8 mouse cellular contexts compared by ENCODE assay signal in genomic region chr12:99220333-99220732, GRCm38 (mm10).
DNase-seq lines count a peak whose midpoint lies in the region; ATAC-seq and TF ChIP-seq lines count a peak whose summit lies in the region.
"Had no signal": no experiment of that assay in that cellular context is flagged by ENCODE, and none has a peak within 500 bp of the region (broad histone marks: within the 10 kb centered on the region; RNA-seq: fewer than 3 reads in every experiment).

No protein-coding gene starts in this region.

- no peaks in the 10 kb centered on the region for H3K9me3 ChIP-seq in hindbrain, embryonic 14.5 days (ENCODE audit: control insufficient read depth, low read length)
- no peaks in the 10 kb centered on the region for H3K9me3 ChIP-seq in midbrain, embryonic 14.5 days (ENCODE audit: control insufficient read depth, low read length)
- H3K9me3 ChIP-seq: liver, embryonic 13.5 days had no signal

- peak; percentile 93 for DNase-seq in Muller cell, postnatal 12 days (ENCODE audit: inconsistent ontology term)
- DNase-seq in brain, embryonic 14.5 days (ENCODE audit: low read depth): peak; percentile 97
- DNase-seq in hindbrain, embryonic 14.5 days (ENCODE audit: low spot score): peak; percentile 84
- DNase-seq in midbrain, embryonic 14.5 days: peak; percentile 94
- no peak for DNase-seq in ovary, postnatal 10 days (ENCODE audit: low spot score)
- no peak for DNase-seq in adrenal gland, adult 8-10 months
- DNase-seq: liver, embryonic 13.5 days had no signal

- H3K9ac ChIP-seq in hindbrain, embryonic 14.5 days: no peak overlapping the region; the same call in 1 of the 2 replicates
- H3K9ac ChIP-seq in midbrain, embryonic 14.5 days (replicated peaks; ENCODE audit: low read length): no peak overlapping the region
- H3K9ac ChIP-seq: liver, embryonic 13.5 days had no signal

- peak; percentile 62 for ATAC-seq in hindbrain, embryonic 14.5 days (ENCODE audit: low FRiP score)
- ATAC-seq in midbrain, embryonic 14.5 days (ENCODE audit: low FRiP score, low TSS enrichment): peak; percentile 82
- ATAC-seq in frontal cortex, adult (ENCODE audit: low TSS enrichment): no peak

- no peak overlapping the region for H3K4me3 ChIP-seq in hindbrain, embryonic 14.5 days (replicated peaks; ENCODE audit: low read length)
- no peak overlapping the region for H3K4me3 ChIP-seq in midbrain, embryonic 14.5 days (replicated peaks; ENCODE audit: low read depth, low read length)
- H3K4me3 ChIP-seq: liver, embryonic 13.5 days had no signal

- TF ChIP-seq POLR2A in brain, embryonic 14.5 days (IDR thresholded peaks at IDR 0.05; ENCODE audit: borderline replicate concordance, extremely low read depth, insufficient read depth, insufficient read length, poor library complexity, severe bottlenecking): no peak

- peaks cover 54% of the 10 kb centered on the region for H3K4me1 ChIP-seq in hindbrain, embryonic 14.5 days (replicated peaks; ENCODE audit: control insufficient read depth, insufficient read depth, low read length)
- H3K4me1 ChIP-seq in midbrain, embryonic 14.5 days (ENCODE audit: control insufficient read depth, insufficient read depth, low read length): peaks cover 77% of the 10 kb centered on the region

- no peaks in the 10 kb centered on the region for H3K27me3 ChIP-seq in hindbrain, embryonic 14.5 days (ENCODE audit: control insufficient read depth, insufficient read depth, low read length)
- no peaks in the 10 kb centered on the region for H3K27me3 ChIP-seq in midbrain, embryonic 14.5 days (ENCODE audit: control insufficient read depth, insufficient read depth, low read length)
- H3K27me3 ChIP-seq: liver, embryonic 13.5 days had no signal

- TF ChIP-seq CTCF in brain, embryonic 14.5 days (IDR thresholded peaks at IDR 0.05; ENCODE audit: borderline replicate concordance, extremely low read depth, insufficient read depth, insufficient read length): no peak

- H3K27ac ChIP-seq in hindbrain, embryonic 14.5 days: peak overlapping the region; percentile 56
- peak overlapping the region; percentile 39 for H3K27ac ChIP-seq in midbrain, embryonic 14.5 days (replicated peaks; ENCODE audit: low read depth, low read length)
- H3K27ac ChIP-seq: liver, embryonic 13.5 days had no signal

- H3K36me3 ChIP-seq in hindbrain, embryonic 14.5 days (replicated peaks; ENCODE audit: control insufficient read depth, insufficient read depth): no peaks in the 10 kb centered on the region
- H3K36me3 ChIP-seq in midbrain, embryonic 14.5 days (ENCODE audit: control insufficient read depth, insufficient read depth, low read length): no peaks in the 10 kb centered on the region
- H3K36me3 ChIP-seq: liver, embryonic 13.5 days had no signal

- WGBS in hindbrain, embryonic 14.5 days: 5% methylated on average over 8 of the region's 8 CpGs
- WGBS in midbrain, embryonic 14.5 days: under 1% methylated on average over 8 of the region's 8 CpGs

- 0 out of 2 replicates have a peak overlapping the region, but pooled peaks have one; percentile 2 for H3K4me2 ChIP-seq in hindbrain, embryonic 14.5 days (replicated peaks)
- H3K4me2 ChIP-seq in midbrain, embryonic 14.5 days (ENCODE audit: low read length): peak overlapping the region; percentile 6
- H3K4me2 ChIP-seq: liver, embryonic 13.5 days had no signal

Comparison
In these comparisons a context has a peak if more than half of its experiments do, and no peak if none do; other contexts are left out.
1. DNase-seq: peak in Muller cell, postnatal 12 days (single experiment), brain, embryonic 14.5 days (single experiment), hindbrain, embryonic 14.5 days (single experiment) and midbrain, embryonic 14.5 days (single experiment); none in ovary, postnatal 10 days (single experiment) and adrenal gland, adult 8-10 months (single experiment).